Mouse (Mus musculus) liver, embryonic 16.5 days (tissue): ENCODE results near the gene Rptn. TPM values are rescaled to one million over a fixed set of nuclear protein-coding genes. Genes with fewer than 3 reads are reported as not detected.
A peak's percentile ranks its signal among the peaks of the same experiment; 100 is the strongest.
"Not testable (repeated sequence)": the region's sequence is repeated elsewhere in the genome, so short reads cannot be mapped to it uniquely, and the experiment has no call there.

Experiments
- ATAC-seq: fragments of 200-750 bp; cut with Nextera tagmentation; 2 replicates; pipeline ENCODE4 v1.8.0; 2017; ENCODE audit warnings: low read depth, mild to moderate bottlenecking, moderate number of reproducible peaks, moderate library complexity
- H3K27ac ChIP-seq: fragments of 300-500 bp; sonication (generic); 2 replicates; pipeline ENCODE4 v1.5.1; 2014; ENCODE audit warnings: mild to moderate bottlenecking, low read length
- H3K27me3 ChIP-seq: fragments of 300-500 bp; sonication (generic); 2 replicates; pipeline ENCODE4 v1.6.1; 2014; ENCODE audit warnings: low read depth, low read length, mixed read lengths; ENCODE audit not compliant: control insufficient read depth, insufficient read depth
- H3K36me3 ChIP-seq: fragments of 300-500 bp; sonication (generic); 2 replicates; pipeline ENCODE4 v1.6.1; 2014; ENCODE audit warnings: mild to moderate bottlenecking; ENCODE audit not compliant: control insufficient read depth, insufficient read depth
- H3K4me1 ChIP-seq: fragments of 300-500 bp; sonication (generic); 2 replicates; pipeline ENCODE4 v1.6.1; 2014; ENCODE audit warnings: low read depth, low read length, mixed read lengths; ENCODE audit not compliant: control insufficient read depth
- H3K4me2 ChIP-seq: fragments of 300-500 bp; sonication (generic); 2 replicates; pipeline ENCODE4 v1.6.1; 2014; ENCODE audit warnings: low read depth, low read length, mixed read lengths
- H3K4me3 ChIP-seq: fragments of 300-500 bp; sonication (generic); 2 replicates; pipeline ENCODE4 v1.5.1; 2014; ENCODE audit warnings: low read depth, mild to moderate bottlenecking, low read length
- H3K9ac ChIP-seq: fragments of 300-500 bp; sonication (generic); 2 replicates; pipeline ENCODE4 v1.6.1; 2014; ENCODE audit warnings: low read depth, low read length
- H3K9me3 ChIP-seq: fragments of 300-500 bp; sonication (generic); replicated peaks from 2 replicates; pipeline ENCODE4 v1.6.1; 2016; ENCODE audit warnings: low read length; ENCODE audit not compliant: control insufficient read depth
- WGBS: fragments of 180-500 bp; shearing (Covaris S2); extraction: QIAGEN DNeasy Blood & Tissue Kit; methylation state at CpG from one replicate; pipeline ENCODE4 v1.1.7; 2014; ENCODE audit not compliant: insufficient replicate concordance; 5-methylcytosine and 5-hydroxymethylcytosine counted together
- microRNA-seq: library from miRNA; unstranded; fragments of <30 nt; microRNA quantifications from one replicate; pipeline ENCODE4, GENCODE M21; 2016
- polyA plus RNA-seq: library from polyadenylated mRNA; unstranded; fragments of >200 nt; fragmentation: Nextera tagmentation; extraction: Ambion mirVana; gene quantifications from 2 replicates; pipeline ENCODE4 v1.2.1, GENCODE M21; 2015

Gene Rptn
- polyA plus RNA-seq, 1 experiment from 2014 or later = not detected

DNA sequence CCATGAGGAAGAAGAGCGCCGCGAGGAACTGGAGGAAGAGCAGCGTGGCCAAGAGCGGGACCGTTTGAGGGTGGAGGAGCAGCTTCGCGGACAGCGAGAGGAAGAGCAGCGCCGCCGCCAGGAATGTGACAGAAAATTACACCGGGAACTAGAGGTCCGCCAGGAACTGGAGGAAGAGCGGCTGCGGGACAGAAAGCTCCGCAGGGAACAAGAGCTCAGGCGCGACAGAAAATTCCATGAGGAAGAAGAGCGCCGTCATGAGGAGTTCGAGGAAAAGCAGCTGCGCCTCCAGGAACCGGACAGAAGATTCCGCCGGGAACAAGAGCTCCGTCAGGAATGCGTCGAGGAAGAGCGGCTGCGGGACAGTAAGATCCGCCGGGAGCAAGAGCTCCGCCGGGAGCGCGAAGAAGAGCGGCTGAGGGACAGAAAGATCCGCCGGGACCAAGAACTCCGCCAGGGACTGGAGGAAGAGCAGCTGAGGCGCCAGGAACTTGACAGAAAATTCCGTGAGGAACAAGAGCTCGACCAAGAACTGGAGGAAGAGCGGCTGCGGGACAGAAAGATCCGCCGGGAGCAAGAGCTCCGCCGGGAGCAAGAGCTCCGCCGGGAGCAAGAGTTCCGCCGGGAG lies 52.7 kb downstream of the Rptn start:
- ATAC-seq = no peak
- WGBS = under 1% methylated on average over 54 of the region's 54 CpGs
- Histone ChIP-seq H3K4me2 (peak overlapping the region; percentile 64), H3K27me3 (peaks cover 54% of the 10 kb centered on the region), H3K27ac (no peak overlapping the region), H3K9ac (no peak overlapping the region), H3K36me3 (no peaks in the 10 kb centered on the region), H3K4me1 (peaks cover 4% of the 10 kb centered on the region), H3K4me3 (peak overlapping the region; percentile 50), H3K9me3 (no peaks in the 10 kb centered on the region)

DNA sequence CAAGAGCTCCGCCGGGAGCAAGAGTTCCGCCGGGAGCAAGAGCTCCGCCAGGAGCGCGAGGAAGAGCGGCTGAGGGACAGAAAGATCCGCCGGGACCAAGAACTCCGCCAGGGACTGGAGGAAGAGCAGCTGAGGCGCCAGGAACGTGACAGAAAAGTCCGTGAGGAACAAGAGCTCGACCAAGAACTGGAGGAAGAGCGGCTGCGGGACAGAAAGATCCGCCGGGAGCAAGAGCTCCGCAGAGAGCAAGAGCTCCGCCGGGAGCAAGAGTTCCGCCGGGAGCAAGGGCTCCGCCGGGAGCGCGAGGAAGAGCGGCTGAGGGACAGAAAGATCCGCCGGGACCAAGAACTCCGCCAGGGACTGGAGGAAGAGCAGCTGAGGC lies 53.2 kb downstream of the Rptn start:
- not testable (repeated sequence) for H3K9ac ChIP-seq, H3K4me1 ChIP-seq, ATAC-seq, H3K9me3 ChIP-seq, H3K36me3 ChIP-seq, H3K27ac ChIP-seq
- H3K4me2 ChIP-seq = peak overlapping the region; percentile 64
- peak overlapping the region; percentile 50 for H3K4me3 ChIP-seq
- 2% methylated on average over 32 of the region's 32 CpGs for WGBS
- peaks cover 58% of the 10 kb centered on the region for H3K27me3 ChIP-seq

DNA sequence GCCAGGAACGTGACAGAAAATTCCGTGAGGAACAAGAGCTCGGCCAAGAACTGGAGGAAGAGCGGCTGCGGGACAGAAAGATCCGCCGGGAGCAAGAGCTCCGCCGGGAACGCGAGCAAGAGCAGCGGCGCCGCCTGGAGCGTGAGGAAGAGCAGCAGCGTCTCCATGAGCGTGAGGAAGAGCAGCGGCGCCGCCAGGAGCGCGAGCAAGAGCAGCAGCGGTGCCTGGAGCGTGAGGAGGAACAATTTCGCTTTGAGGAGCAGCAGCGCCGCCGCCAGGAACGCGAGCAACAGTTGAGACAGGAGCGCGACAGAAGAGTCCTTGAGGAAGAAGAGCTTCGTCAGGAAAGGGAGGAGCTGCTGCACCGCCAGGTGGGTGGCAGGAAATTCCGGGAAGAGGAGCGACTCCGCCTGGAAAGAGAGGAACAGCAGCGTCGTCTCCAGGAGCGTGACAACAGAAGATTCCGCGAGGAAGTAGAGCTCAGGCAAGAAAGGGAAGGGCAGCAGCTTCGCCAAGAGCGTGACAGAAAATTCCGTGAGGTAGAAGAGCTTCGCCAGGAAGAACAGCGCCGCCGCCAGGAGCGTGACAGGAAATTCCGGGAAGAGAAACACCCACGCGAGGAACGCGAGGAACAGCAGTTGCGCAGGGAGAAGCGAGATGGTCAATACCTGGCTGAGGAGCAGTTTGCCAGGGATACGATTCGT lies 53.8 kb downstream of the Rptn start:
- no peaks in the 10 kb centered on the region for H3K36me3 ChIP-seq
- under 1% methylated on average over 59 of the region's 59 CpGs for WGBS
- H3K27ac ChIP-seq = no peak overlapping the region

More for the DNA sequence above, 53.8 kb downstream of the Rptn start:
- peak overlapping the region; percentile 50 for H3K4me3 ChIP-seq
- no peak overlapping the region for H3K9ac ChIP-seq
- H3K4me1 ChIP-seq = peaks cover 4% of the 10 kb centered on the region
- H3K27me3 ChIP-seq = peaks cover 56% of the 10 kb centered on the region
- H3K4me2 ChIP-seq = peak overlapping the region; percentile 64
- no peaks in the 10 kb centered on the region for H3K9me3 ChIP-seq
- ATAC-seq = no peak

Small RNA genes within 50 kb of the gene (microRNA-seq; reads per million reads assigned to microRNA genes)
- gene Gm22752 = not detected
- gene Gm44353 = not detected

Other genes starting within 250 kb of the Rptn start
- not detected in 2 replicates for gene Crnn, start 248.9 kb upstream of the Rptn start, polyA plus RNA-seq
- gene Flg2, start 196.4 kb upstream of the Rptn start, polyA plus RNA-seq = not detected in 2 replicates
- gene Flg, start 120.2 kb upstream of the Rptn start, polyA plus RNA-seq = not detected in 2 replicates
- gene Hrnr, start 74.0 kb upstream of the Rptn start, polyA plus RNA-seq = 0.02 TPM in 1 of 2 replicates, not detected in the other
- 0.05 TPM in 2 replicates for gene Tchh, start 48.6 kb downstream of the Rptn start, polyA plus RNA-seq
- not detected in 2 replicates for gene Tchhl1, start 75.1 kb downstream of the Rptn start, polyA plus RNA-seq
- 195 and 219 TPM in 2 replicates for gene S100a11, start 126.8 kb downstream of the Rptn start, polyA plus RNA-seq
- 48.2 and 48.9 TPM in 2 replicates for gene S100a10, start 161.4 kb downstream of the Rptn start, polyA plus RNA-seq